Mouse (Mus musculus): ENCODE data around the gene Dmc1. TPM values are rescaled to one million over a fixed set of nuclear protein-coding genes. Genes with fewer than 3 reads are reported as not detected.

The Dmc1 gene
- not detected for polyA plus RNA-seq (2012; fragmentation: generic; extraction: Trizol)
- long read RNA-seq, experiment 1, result 0 reads
- long read RNA-seq, experiment 2, result 0 reads

- Histone ChIP-seq H3ac (ENCODE audit: control insufficient read depth, insufficient read length, low read depth) (no peak within 1 kb of the TSS), H3K79me3 (ENCODE audit: low read depth) (no peaks in the 10 kb centered on the region), H3K27me3 (ENCODE audit: control insufficient read depth, insufficient read depth, insufficient read length) (peaks cover 6% of the 10 kb centered on the region), H3K36me3 (ENCODE audit: control insufficient read depth, insufficient read depth) (no peaks in the 10 kb centered on the region), H3K79me2 (ENCODE audit: control insufficient read depth, insufficient read depth) (no peaks in the 10 kb centered on the region), H3K4me3 (ENCODE audit: insufficient read depth, poor library complexity, severe bottlenecking) (no peak within 1 kb of the TSS)
- no peak for TF ChIP-seq CTCF (IDR thresholded peaks at IDR 0.05; ENCODE audit: control insufficient read depth, insufficient read depth, insufficient read length)
- no peak for TF ChIP-seq USF1 (IDR thresholded peaks at IDR 0.05; ENCODE audit: low read depth)
- no peak for TF ChIP-seq CEBPB (IDR thresholded peaks at IDR 0.05; ENCODE audit: low read depth)
- TF ChIP-seq MAX (IDR thresholded peaks at IDR 0.05), result no peak
- no peak for TF ChIP-seq MYOG (IDR thresholded peaks at IDR 0.05; ENCODE audit: control insufficient read depth, extremely low read depth, insufficient read length)
Observed at GRCm38 (mm10) chr15:79604990-79605665, at the start of gene Dmc1. Dmc1 (minus strand) TSS chr15:79605109.

DNA sequence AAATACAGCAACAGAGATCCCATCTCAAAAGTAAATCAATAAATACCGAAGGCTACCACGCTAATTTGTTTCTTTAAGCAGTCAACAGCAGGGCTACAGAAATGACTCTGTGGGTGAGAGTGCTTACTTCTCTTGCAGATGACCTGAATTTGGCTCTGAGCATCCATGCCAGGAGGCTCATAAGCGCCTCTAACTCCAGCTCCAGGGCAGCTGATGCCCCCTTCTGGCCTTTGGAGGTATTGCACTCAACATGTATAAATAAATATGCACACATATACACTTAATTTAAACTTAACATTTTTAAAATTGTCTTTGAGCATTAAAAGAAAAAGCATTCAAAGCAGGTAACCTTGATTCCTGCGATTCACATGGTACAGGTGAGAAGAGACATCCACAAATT lies 46.6 kb upstream of the Dmc1 start:
- no peaks in the 10 kb centered on the region for H3K79me2 ChIP-seq (ENCODE audit: control insufficient read depth, insufficient read depth)
- TF ChIP-seq MYOD1 (IDR thresholded peaks at IDR 0.05; ENCODE audit: control insufficient read depth, insufficient read length, low read depth) (no peak), MAX (IDR thresholded peaks at IDR 0.05) (no peak), FOSL1 (IDR thresholded peaks at IDR 0.05; ENCODE audit: insufficient read depth, low read length, poor library complexity, severe bottlenecking) (no peak), CTCF (IDR thresholded peaks at IDR 0.05; ENCODE audit: control insufficient read depth, insufficient read depth, insufficient read length) (no peak), USF1 (IDR thresholded peaks at IDR 0.05; ENCODE audit: low read depth) (no peak), MYOG (IDR thresholded peaks at IDR 0.05; ENCODE audit: control insufficient read depth, extremely low read depth, insufficient read length) (no peak), CEBPB (IDR thresholded peaks at IDR 0.05; ENCODE audit: low read depth) (no peak)
- no peak overlapping the region for H3K4me3 ChIP-seq (ENCODE audit: insufficient read depth, poor library complexity, severe bottlenecking)
- H3ac ChIP-seq (ENCODE audit: control insufficient read depth, insufficient read length, low read depth), result no peak overlapping the region
- no peaks in the 10 kb centered on the region for H3K36me3 ChIP-seq (ENCODE audit: control insufficient read depth, insufficient read depth)
- H3K79me3 ChIP-seq (ENCODE audit: low read depth), result no peaks in the 10 kb centered on the region
- H3K27me3 ChIP-seq (ENCODE audit: control insufficient read depth, insufficient read depth, insufficient read length), result no peaks in the 10 kb centered on the region

GRCm38 (mm10) chr15:79650569-79650968 lies 45.7 kb upstream of the Dmc1 start:
- no peak overlapping the region for H3K4me3 ChIP-seq (ENCODE audit: insufficient read depth, poor library complexity, severe bottlenecking)
- TF ChIP-seq CTCF (IDR thresholded peaks at IDR 0.05; ENCODE audit: control insufficient read depth, insufficient read depth, insufficient read length) (peak; percentile 58), MAX (IDR thresholded peaks at IDR 0.05) (no peak), USF1 (IDR thresholded peaks at IDR 0.05; ENCODE audit: low read depth) (peak; percentile 4)
- no peaks in the 10 kb centered on the region for H3K36me3 ChIP-seq (ENCODE audit: control insufficient read depth, insufficient read depth)
- H3K79me2 ChIP-seq (ENCODE audit: control insufficient read depth, insufficient read depth), result no peaks in the 10 kb centered on the region
- no peaks in the 10 kb centered on the region for H3K79me3 ChIP-seq (ENCODE audit: low read depth)
- no peak overlapping the region for H3ac ChIP-seq (ENCODE audit: control insufficient read depth, insufficient read length, low read depth)
- H3K27me3 ChIP-seq (ENCODE audit: control insufficient read depth, insufficient read depth, insufficient read length), result no peaks in the 10 kb centered on the region

- H3K36me3 ChIP-seq (ENCODE audit: control insufficient read depth, insufficient read depth), result no peaks in the 10 kb centered on the region
- H3K79me2 ChIP-seq (ENCODE audit: control insufficient read depth, insufficient read depth), result no peaks in the 10 kb centered on the region
- H3K79me3 ChIP-seq (ENCODE audit: low read depth), result no peaks in the 10 kb centered on the region
- H3K27me3 ChIP-seq (ENCODE audit: control insufficient read depth, insufficient read depth, insufficient read length), result no peaks in the 10 kb centered on the region
- TF ChIP-seq MAX (IDR thresholded peaks at IDR 0.05) (no peak), CTCF (IDR thresholded peaks at IDR 0.05; ENCODE audit: control insufficient read depth, insufficient read depth, insufficient read length) (no peak), USF1 (IDR thresholded peaks at IDR 0.05; ENCODE audit: low read depth) (no peak)
- H3ac ChIP-seq (ENCODE audit: control insufficient read depth, insufficient read length, low read depth), result no peak overlapping the region
- no peak overlapping the region for H3K4me3 ChIP-seq (ENCODE audit: insufficient read depth, poor library complexity, severe bottlenecking)
Observed at GRCm38 (mm10) chr15:79648130-79648529, 43.2 kb upstream of the Dmc1 start.

DNA sequence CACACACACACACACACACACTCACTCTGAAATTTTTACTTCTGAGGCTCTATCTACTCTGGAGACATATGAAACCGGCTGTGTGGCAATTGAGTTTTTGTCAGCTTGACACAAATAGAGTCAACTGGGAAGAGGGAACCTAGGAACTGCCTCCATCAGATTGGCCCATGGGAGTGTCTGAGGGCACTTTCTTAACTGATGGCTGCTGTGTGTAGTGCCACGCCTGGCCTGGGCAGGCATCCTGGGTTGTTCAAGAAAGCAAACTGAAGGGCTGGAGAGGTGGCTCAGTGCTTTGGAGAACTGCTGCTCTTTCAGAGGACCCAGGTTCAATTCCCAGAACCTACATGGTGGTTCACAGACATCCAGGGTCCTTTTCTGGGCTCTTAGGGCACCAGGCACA lies 40.6 kb upstream of the Dmc1 start:
- no peak overlapping the region for H3K4me3 ChIP-seq (ENCODE audit: insufficient read depth, poor library complexity, severe bottlenecking)
- H3K79me3 ChIP-seq (ENCODE audit: low read depth), result no peaks in the 10 kb centered on the region
- no peaks in the 10 kb centered on the region for H3K36me3 ChIP-seq (ENCODE audit: control insufficient read depth, insufficient read depth)
- no peaks in the 10 kb centered on the region for H3K79me2 ChIP-seq (ENCODE audit: control insufficient read depth, insufficient read depth)
- no peaks in the 10 kb centered on the region for H3K27me3 ChIP-seq (ENCODE audit: control insufficient read depth, insufficient read depth, insufficient read length)
- TF ChIP-seq USF1 (IDR thresholded peaks at IDR 0.05; ENCODE audit: low read depth) (no peak), CEBPB (IDR thresholded peaks at IDR 0.05; ENCODE audit: low read depth) (no peak), MAX (IDR thresholded peaks at IDR 0.05) (no peak), MYOG (IDR thresholded peaks at IDR 0.05; ENCODE audit: control insufficient read depth, extremely low read depth, insufficient read length) (no peak)
- no peak overlapping the region for H3ac ChIP-seq (ENCODE audit: control insufficient read depth, insufficient read length, low read depth)

- no peak overlapping the region for H3K4me3 ChIP-seq (ENCODE audit: insufficient read depth, poor library complexity, severe bottlenecking)
- no peak overlapping the region for H3ac ChIP-seq (ENCODE audit: control insufficient read depth, insufficient read length, low read depth)
- H3K79me2 ChIP-seq (ENCODE audit: control insufficient read depth, insufficient read depth), result no peaks in the 10 kb centered on the region
- no peaks in the 10 kb centered on the region for H3K79me3 ChIP-seq (ENCODE audit: low read depth)
- H3K36me3 ChIP-seq (ENCODE audit: control insufficient read depth, insufficient read depth), result no peaks in the 10 kb centered on the region
- no peak for TF ChIP-seq MYOD1 (IDR thresholded peaks at IDR 0.05; ENCODE audit: control insufficient read depth, insufficient read length, low read depth)
- no peak for TF ChIP-seq CTCF (IDR thresholded peaks at IDR 0.05; ENCODE audit: control insufficient read depth, insufficient read depth, insufficient read length)
- H3K27me3 ChIP-seq (ENCODE audit: control insufficient read depth, insufficient read depth, insufficient read length), result peaks cover 3% of the 10 kb centered on the region
Observed at GRCm38 (mm10) chr15:79641135-79641817, 36.4 kb upstream of the Dmc1 start.

Measured in C2C12 (cell line).